Mouse (Mus musculus): ENCODE results near the gene Ccdc144b. TPM values are rescaled to one million over a fixed set of nuclear protein-coding genes. Genes with fewer than 3 reads are reported as not detected.

Ccdc144b gene
- 0.19 and 0.47 TPM in 2 replicates for polyA plus RNA-seq (2012; rRNA removed; ENCODE audit: low replicate concordance)

DNA sequence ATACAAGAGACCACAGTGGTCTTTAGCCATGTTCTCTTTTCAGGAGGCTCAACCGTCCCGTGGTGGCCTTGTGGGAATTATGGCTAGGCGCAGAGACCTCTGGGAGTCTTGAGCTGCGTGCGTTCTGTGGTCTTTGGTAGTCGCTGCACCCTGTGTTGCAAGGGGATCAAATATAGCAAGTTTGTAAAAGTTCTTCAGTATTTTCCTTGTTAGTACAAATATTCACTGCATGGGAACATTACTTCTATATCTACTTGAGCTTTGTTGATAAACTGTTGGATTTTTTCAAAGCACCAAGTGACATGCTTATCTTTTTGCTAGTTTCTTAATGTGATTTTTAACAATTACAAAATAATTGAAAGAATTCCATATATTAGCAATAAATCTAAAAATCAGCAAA is at the start of gene Ccdc144b:
Gene Ccdc144b (minus strand): TSS at position 101 of the 400 bp plus-strand sequence.

DNA sequence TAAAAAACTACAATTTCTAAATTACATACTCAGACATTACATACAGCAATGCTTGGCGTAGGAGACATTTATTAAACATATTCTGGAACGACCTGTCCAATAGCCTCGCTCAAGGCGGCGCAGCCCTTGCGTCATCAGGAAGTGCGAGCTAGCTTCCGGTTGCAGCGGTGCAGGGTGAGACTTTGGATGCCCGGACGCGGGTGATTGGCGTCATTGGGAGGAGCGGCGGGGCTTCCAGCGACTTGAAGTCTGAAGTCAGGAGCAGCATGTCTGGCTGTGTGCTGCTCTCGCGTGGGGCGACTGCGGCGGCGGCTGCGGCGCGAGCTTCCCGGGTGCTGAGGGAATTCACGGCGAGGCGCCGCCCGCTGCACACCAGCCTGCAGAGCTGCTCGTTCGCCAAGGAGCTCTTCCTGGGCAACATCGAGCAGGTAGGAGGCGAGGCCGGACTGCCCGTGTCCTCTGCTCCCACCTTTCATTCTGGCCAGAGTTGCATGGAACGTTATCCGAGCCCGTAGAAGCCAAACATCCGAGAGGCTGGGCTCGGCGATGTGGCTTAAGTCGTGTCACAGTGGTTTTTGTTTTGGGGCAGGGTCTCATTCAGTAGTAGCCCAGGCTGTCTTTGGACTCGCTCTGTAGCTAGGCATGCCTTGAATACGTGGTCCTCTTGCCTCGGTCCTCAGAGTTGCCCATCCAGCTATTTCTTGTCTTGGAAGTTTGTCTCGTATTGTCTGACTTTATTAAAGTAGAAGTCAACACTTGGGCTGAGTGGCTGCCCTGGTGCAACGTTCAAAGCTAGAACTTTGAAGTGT is 12.7 kb upstream of the Ccdc144b start, which contains the start of gene Acad9:
Gene Acad9 (plus strand): TSS at position 137 of the 809 bp plus-strand sequence.

GRCm38 (mm10) chr3:36000275-36001239 is 52.8 kb downstream of the Ccdc144b start, which contains the start of gene Mccc1:
Gene Mccc1 (minus strand): TSS chr3:36000678.

Other genes with a start within 250 kb of the Ccdc144b start
- gene Dcun1d1, start 116.1 kb downstream of the Ccdc144b start, polyA plus RNA-seq (2012; rRNA removed; ENCODE audit: low replicate concordance), result 1.6 and 6.9 TPM in 2 replicates
- 36.3 and 49.8 TPM in 2 replicates for gene Mccc1, start 52.9 kb downstream of the Ccdc144b start, polyA plus RNA-seq (2012; rRNA removed; ENCODE audit: low replicate concordance)
- 11.1 and 28.9 TPM in 2 replicates for gene Acad9, start 12.4 kb upstream of the Ccdc144b start, polyA plus RNA-seq (2012; rRNA removed; ENCODE audit: low replicate concordance)
- gene D3Ertd254e, start 97.5 kb upstream of the Ccdc144b start, polyA plus RNA-seq (2012; rRNA removed; ENCODE audit: low replicate concordance), result 0.81 and 1.8 TPM in 2 replicates
- not detected in 2 replicates for gene Qrfpr, start 168.8 kb upstream of the Ccdc144b start, polyA plus RNA-seq (2012; rRNA removed; ENCODE audit: low replicate concordance)

Measured in mammary gland, adult 2 months (tissue).